Mouse (Mus musculus): ENCODE measurements around the gene Mad2l1bp. TPM values are rescaled to one million over a fixed set of nuclear protein-coding genes. Genes with fewer than 3 reads are reported as not detected.

Gene Mad2l1bp
- polyA plus RNA-seq, 1 experiment from 2014 or later: 51.8 TPM

GRCm38 (mm10) chr17:46164791-46165190 is 11.4 kb upstream of the Mad2l1bp start:
- H3K9me3 ChIP-seq: no peaks in the 10 kb centered on the region
- H3K27me3 ChIP-seq: no peaks in the 10 kb centered on the region
- H3K4me3 ChIP-seq: no peak overlapping the region
- H3K4me1 ChIP-seq: peaks cover 20% of the 10 kb centered on the region
- no peak overlapping the region for H3K4me2 ChIP-seq
- peaks cover 59% of the 10 kb centered on the region for H3K36me3 ChIP-seq
- no peak overlapping the region for H3K9ac ChIP-seq
- H3K27ac ChIP-seq: no peak overlapping the region
- ATAC-seq (ENCODE audit: borderline replicate concordance, extremely low read depth, low FRiP score, low TSS enrichment): no peak
- WGBS: 92% methylated on average over 10 of the region's 10 CpGs

DNA sequence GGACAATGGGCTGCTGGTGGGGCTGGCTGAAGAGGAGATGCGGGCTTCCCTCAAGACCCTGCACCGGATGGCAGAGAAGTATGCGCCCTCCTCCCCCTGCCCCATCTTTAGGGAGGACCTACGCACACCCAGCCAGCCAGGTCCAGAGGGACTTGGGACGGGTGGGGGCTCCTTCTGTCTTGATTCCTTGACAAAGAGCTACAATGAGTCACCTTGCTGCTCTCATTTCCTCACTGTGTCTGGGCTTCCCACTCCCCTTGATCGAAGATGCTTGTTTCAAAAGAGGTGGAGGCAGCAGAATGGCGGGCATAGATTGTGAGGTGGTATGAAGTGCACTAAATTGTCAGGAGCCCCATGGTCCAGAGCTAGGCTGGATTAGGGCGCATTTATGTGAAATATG is 10.9 kb upstream of the Mad2l1bp start:
- 93% methylated on average over 8 of the region's 8 CpGs for WGBS
- Histone ChIP-seq H3K36me3 (peaks cover 54% of the 10 kb centered on the region), H3K4me3 (no peak overlapping the region), H3K27me3 (no peaks in the 10 kb centered on the region), H3K9me3 (no peaks in the 10 kb centered on the region), H3K9ac (no peak overlapping the region), H3K4me1 (peaks cover 25% of the 10 kb centered on the region), H3K27ac (no peak overlapping the region), H3K4me2 (no peak overlapping the region)
- ATAC-seq (ENCODE audit: borderline replicate concordance, extremely low read depth, low FRiP score, low TSS enrichment): no peak

GRCm38 (mm10) chr17:46162951-46163421 is 9.6 kb upstream of the Mad2l1bp start:
- H3K36me3 ChIP-seq: peaks cover 41% of the 10 kb centered on the region
- no peaks in the 10 kb centered on the region for H3K27me3 ChIP-seq
- peaks cover 28% of the 10 kb centered on the region for H3K4me1 ChIP-seq
- H3K4me3 ChIP-seq: peak overlapping the region; percentile 68
- ATAC-seq (ENCODE audit: borderline replicate concordance, extremely low read depth, low FRiP score, low TSS enrichment): no peak
- H3K4me2 ChIP-seq: peak overlapping the region; percentile 65
- peak overlapping the region; percentile 57; the same call in 1 of the 2 replicates for H3K27ac ChIP-seq
- H3K9ac ChIP-seq: no peak overlapping the region
- WGBS: 56% methylated on average over 9 of the region's 9 CpGs
- no peaks in the 10 kb centered on the region for H3K9me3 ChIP-seq

DNA sequence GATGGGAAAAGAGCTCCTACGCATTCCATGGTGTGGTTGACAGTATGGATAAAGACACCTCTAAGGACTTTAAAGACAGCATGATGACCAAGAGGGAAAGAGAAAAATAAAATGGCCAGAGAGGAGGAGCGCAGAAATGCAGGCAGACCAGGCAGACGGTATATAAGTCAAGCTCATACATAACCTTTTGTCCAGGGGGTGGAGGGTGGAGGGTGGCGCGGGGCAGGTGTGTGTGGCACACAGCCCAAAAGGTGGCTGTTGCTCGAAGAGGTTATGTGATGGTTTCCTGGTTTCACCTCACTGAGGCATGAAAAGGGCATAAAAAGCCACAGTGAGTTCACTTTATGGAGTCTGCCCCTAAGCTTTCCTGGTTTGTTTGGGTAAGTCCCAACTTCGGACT is 9.2 kb upstream of the Mad2l1bp start:
- peak overlapping the region; percentile 57; the same call in 1 of the 2 replicates for H3K27ac ChIP-seq
- H3K9me3 ChIP-seq: no peaks in the 10 kb centered on the region
- peaks cover 36% of the 10 kb centered on the region for H3K36me3 ChIP-seq
- H3K4me3 ChIP-seq: peak overlapping the region; percentile 68
- no peak for ATAC-seq (ENCODE audit: borderline replicate concordance, extremely low read depth, low FRiP score, low TSS enrichment)
- H3K9ac ChIP-seq: no peak overlapping the region
- peaks cover 28% of the 10 kb centered on the region for H3K4me1 ChIP-seq
- WGBS: 75% methylated on average over 7 of the region's 7 CpGs
- H3K27me3 ChIP-seq: no peaks in the 10 kb centered on the region
- H3K4me2 ChIP-seq: peak overlapping the region; percentile 65

GRCm38 (mm10) chr17:46161710-46162109 is 8.4 kb upstream of the Mad2l1bp start:
- no peak for ATAC-seq (ENCODE audit: borderline replicate concordance, extremely low read depth, low FRiP score, low TSS enrichment)
- H3K27ac ChIP-seq: peak overlapping the region; percentile 82
- H3K4me2 ChIP-seq: peak overlapping the region; percentile 65
- no peaks in the 10 kb centered on the region for H3K27me3 ChIP-seq
- H3K4me3 ChIP-seq: peak overlapping the region; percentile 68
- H3K4me1 ChIP-seq: peaks cover 28% of the 10 kb centered on the region
- H3K9me3 ChIP-seq: no peaks in the 10 kb centered on the region
- peak overlapping the region; percentile 76 for H3K9ac ChIP-seq
- WGBS: 46% methylated on average over 9 of the region's 9 CpGs
- peaks cover 28% of the 10 kb centered on the region for H3K36me3 ChIP-seq

DNA sequence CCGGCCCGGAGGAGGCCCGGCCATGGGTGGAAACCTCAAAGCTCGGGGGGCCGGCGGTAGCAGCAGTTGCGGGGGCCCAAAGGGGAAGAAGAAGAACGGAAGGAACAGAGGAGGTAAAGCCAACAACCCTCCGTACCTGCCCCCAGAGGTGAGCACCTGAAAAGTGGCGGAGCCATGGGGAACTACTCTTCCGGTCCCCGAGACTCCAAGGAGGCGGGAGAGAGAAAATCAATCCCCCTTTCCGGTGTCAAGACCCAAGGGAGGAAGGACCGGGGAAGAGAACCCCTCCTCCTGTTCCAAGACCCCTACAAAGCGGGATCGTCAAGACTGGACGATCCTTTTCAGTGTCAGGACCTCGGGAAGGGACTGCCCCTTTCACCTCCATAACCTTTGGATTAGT is 7.8 kb upstream of the Mad2l1bp start:
- Histone ChIP-seq H3K4me3 (peak overlapping the region; percentile 68), H3K4me1 (peaks cover 28% of the 10 kb centered on the region), H3K9ac (peak overlapping the region; percentile 76), H3K9me3 (no peaks in the 10 kb centered on the region), H3K27ac (peak overlapping the region; percentile 82), H3K4me2 (peak overlapping the region; percentile 65), H3K36me3 (peaks cover 23% of the 10 kb centered on the region), H3K27me3 (no peaks in the 10 kb centered on the region)
- 0 out of 2 replicates have a peak, but pooled peaks have one; percentile 2 for ATAC-seq (ENCODE audit: borderline replicate concordance, extremely low read depth, low FRiP score, low TSS enrichment)
- WGBS: under 1% methylated on average over 19 of the region's 19 CpGs

GRCm38 (mm10) chr17:46160686-46161085 is 7.3 kb upstream of the Mad2l1bp start, which contains the start of gene Gtpbp2:
Gene Gtpbp2, plus strand, starts transcription at chr17:46161032.
- peak within 1 kb of the TSS; percentile 92 for H3K27ac ChIP-seq
- H3K27me3 ChIP-seq: no peaks in the 10 kb centered on the region
- no peaks in the 10 kb centered on the region for H3K9me3 ChIP-seq
- H3K36me3 ChIP-seq: peaks cover 18% of the 10 kb centered on the region
- WGBS: under 1% methylated on average over 23 of the region's 23 CpGs
- H3K4me3 ChIP-seq: peak within 1 kb of the TSS; percentile 68
- ATAC-seq (ENCODE audit: borderline replicate concordance, extremely low read depth, low FRiP score, low TSS enrichment): peak; percentile 95
- H3K4me2 ChIP-seq: peak within 1 kb of the TSS; percentile 83
- peaks cover 28% of the 10 kb centered on the region for H3K4me1 ChIP-seq
- H3K9ac ChIP-seq: peak within 1 kb of the TSS; percentile 76

GRCm38 (mm10) chr17:46160090-46160662 is 6.8 kb upstream of the Mad2l1bp start:
- peak; percentile 80 for ATAC-seq (ENCODE audit: borderline replicate concordance, extremely low read depth, low FRiP score, low TSS enrichment)
- Histone ChIP-seq H3K4me1 (peaks cover 28% of the 10 kb centered on the region), H3K27ac (peak overlapping the region; percentile 92), H3K27me3 (no peaks in the 10 kb centered on the region), H3K36me3 (peaks cover 13% of the 10 kb centered on the region), H3K9me3 (no peaks in the 10 kb centered on the region), H3K4me2 (peak overlapping the region; percentile 83), H3K4me3 (peak overlapping the region; percentile 68), H3K9ac (peak overlapping the region; percentile 48)
- under 1% methylated on average over 16 of the region's 16 CpGs for WGBS

GRCm38 (mm10) chr17:46159236-46159635 is 5.9 kb upstream of the Mad2l1bp start:
- Histone ChIP-seq H3K27me3 (no peaks in the 10 kb centered on the region), H3K4me1 (peaks cover 30% of the 10 kb centered on the region), H3K4me2 (peak overlapping the region; percentile 83), H3K36me3 (peaks cover 3% of the 10 kb centered on the region; the same call in 1 of the 2 replicates), H3K9ac (0 out of 2 replicates have a peak overlapping the region, but pooled peaks have one; percentile 28), H3K9me3 (no peaks in the 10 kb centered on the region), H3K4me3 (no peak overlapping the region; the same call in 1 of the 2 replicates), H3K27ac (peak overlapping the region; percentile 92; the same call in 1 of the 2 replicates)
- ATAC-seq (ENCODE audit: borderline replicate concordance, extremely low read depth, low FRiP score, low TSS enrichment): no peak
- WGBS: 48% methylated on average over 2 of the region's 2 CpGs

DNA sequence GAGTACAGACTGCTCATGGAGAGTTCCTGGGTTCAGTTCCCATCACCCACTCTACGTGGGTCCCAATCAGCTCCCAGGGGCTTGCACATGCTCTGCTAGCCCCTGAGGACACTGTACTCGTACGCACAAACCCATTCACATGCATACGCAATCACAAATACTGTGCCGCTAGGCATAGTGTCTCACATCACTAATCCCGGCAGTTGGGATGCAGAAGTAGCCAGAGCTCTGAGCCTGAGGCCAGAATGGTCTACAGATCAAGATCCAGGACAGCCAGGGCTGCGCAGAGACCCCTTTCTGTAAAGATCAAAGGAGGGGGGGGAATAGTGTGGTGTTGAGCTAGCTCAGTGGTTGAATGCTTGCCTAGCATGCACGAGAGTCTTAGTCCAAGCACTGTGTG is 3.8 kb upstream of the Mad2l1bp start:
- ATAC-seq (ENCODE audit: borderline replicate concordance, extremely low read depth, low FRiP score, low TSS enrichment): no peak
- Histone ChIP-seq H3K9ac (no peak overlapping the region), H3K4me2 (no peak overlapping the region), H3K9me3 (no peaks in the 10 kb centered on the region), H3K36me3 (no peaks in the 10 kb centered on the region), H3K27me3 (no peaks in the 10 kb centered on the region), H3K4me1 (peaks cover 30% of the 10 kb centered on the region), H3K4me3 (no peak overlapping the region), H3K27ac (no peak overlapping the region)
- 88% methylated on average over 8 of the region's 8 CpGs for WGBS

GRCm38 (mm10) chr17:46156680-46157079 is 3.3 kb upstream of the Mad2l1bp start:
- 66% methylated on average over 5 of the region's 5 CpGs for WGBS
- Histone ChIP-seq H3K27me3 (no peaks in the 10 kb centered on the region), H3K36me3 (no peaks in the 10 kb centered on the region), H3K4me1 (peaks cover 27% of the 10 kb centered on the region), H3K9me3 (no peaks in the 10 kb centered on the region), H3K4me3 (no peak overlapping the region), H3K9ac (no peak overlapping the region), H3K27ac (no peak overlapping the region), H3K4me2 (no peak overlapping the region)
- ATAC-seq (ENCODE audit: borderline replicate concordance, extremely low read depth, low FRiP score, low TSS enrichment): no peak

- Histone ChIP-seq H3K4me1 (peaks cover 23% of the 10 kb centered on the region), H3K4me3 (no peak overlapping the region), H3K27me3 (no peaks in the 10 kb centered on the region), H3K27ac (peak overlapping the region; percentile 90; the same call in 1 of the 2 replicates), H3K9ac (no peak overlapping the region), H3K4me2 (no peak overlapping the region), H3K9me3 (no peaks in the 10 kb centered on the region), H3K36me3 (no peaks in the 10 kb centered on the region)
- ATAC-seq (ENCODE audit: borderline replicate concordance, extremely low read depth, low FRiP score, low TSS enrichment): no peak
- 79% methylated on average over 3 of the region's 3 CpGs for WGBS
These were observed 983 bp upstream of the Mad2l1bp start for GRCm38 (mm10) chr17:46154336-46154735.

Measured in lung, embryonic 15.5 days (tissue).